Mouse (Mus musculus) C2C12 (cell line): ENCODE results near the gene Cyp4f39. TPM values are rescaled to one million over a fixed set of nuclear protein-coding genes. Genes with fewer than 3 reads are reported as not detected.

Source experiments
- H3K27me3 ChIP-seq: one replicate; pipeline ENCODE4 v1.6.1; 2011; ENCODE audit not compliant: control insufficient read depth, insufficient read depth, insufficient read length
- H3K36me3 ChIP-seq: one replicate; pipeline ENCODE4 v1.6.1; 2011; ENCODE audit not compliant: control insufficient read depth, insufficient read depth
- H3K4me3 ChIP-seq: one replicate; pipeline ENCODE4 v1.5.1; 2011; ENCODE audit warnings: mild to moderate bottlenecking, control low read depth; ENCODE audit not compliant: poor library complexity, insufficient read depth, severe bottlenecking
- H3K79me2 ChIP-seq: one replicate; pipeline ENCODE4 v1.6.1; 2011; ENCODE audit not compliant: control insufficient read depth, insufficient read depth
- H3K79me3 ChIP-seq: one replicate; pipeline ENCODE4 v1.6.1; 2011; ENCODE audit warnings: low read depth, control low read depth
- H3ac ChIP-seq: one replicate; pipeline ENCODE3; 2011; ENCODE audit warnings: low read depth; ENCODE audit not compliant: control insufficient read depth, insufficient read length
- CEBPB ChIP-seq: IDR thresholded peaks from one replicate; pipeline ENCODE4 v1.6.1; 2011; ENCODE audit warnings: low read depth, mild to moderate bottlenecking, control low read depth, moderate library complexity
- CTCF ChIP-seq: IDR thresholded peaks from one replicate; pipeline ENCODE4 v1.5.1; 2011; ENCODE audit not compliant: control insufficient read depth, insufficient read depth, insufficient read length
- FOSL1 ChIP-seq: IDR thresholded peaks from one replicate; pipeline ENCODE4 v1.8.0; 2011; ENCODE audit warnings: mild to moderate bottlenecking, low read length; ENCODE audit not compliant: poor library complexity, insufficient read depth, severe bottlenecking
- MAX ChIP-seq: IDR thresholded peaks from one replicate; pipeline ENCODE4 v1.6.1; 2011; ENCODE audit warnings: mild to moderate bottlenecking, control low read depth
- MYOD1 ChIP-seq: IDR thresholded peaks from one replicate; pipeline ENCODE4 v1.6.1; 2011; ENCODE audit warnings: low read depth; ENCODE audit not compliant: control insufficient read depth, insufficient read length
- MYOG ChIP-seq: IDR thresholded peaks from one replicate; pipeline ENCODE4 v1.6.1; 2011; ENCODE audit not compliant: control insufficient read depth, insufficient read length; ENCODE audit errors: extremely low read depth
- USF1 ChIP-seq: IDR thresholded peaks from one replicate; pipeline ENCODE4 v1.6.1; 2011; ENCODE audit warnings: low read depth, mild to moderate bottlenecking, control low read depth, moderate library complexity
- polyA plus RNA-seq: library from polyadenylated mRNA; unstranded; fragments of >200 nt; fragmentation: generic; extraction: Trizol; gene quantifications from one replicate; pipeline ENCODE4 v1.2.1, GENCODE M21; 2012; ENCODE audit warnings: missing spikeins

Gene Cyp4f39
- polyA plus RNA-seq, 1 experiment = 0.02 TPM

DNA sequence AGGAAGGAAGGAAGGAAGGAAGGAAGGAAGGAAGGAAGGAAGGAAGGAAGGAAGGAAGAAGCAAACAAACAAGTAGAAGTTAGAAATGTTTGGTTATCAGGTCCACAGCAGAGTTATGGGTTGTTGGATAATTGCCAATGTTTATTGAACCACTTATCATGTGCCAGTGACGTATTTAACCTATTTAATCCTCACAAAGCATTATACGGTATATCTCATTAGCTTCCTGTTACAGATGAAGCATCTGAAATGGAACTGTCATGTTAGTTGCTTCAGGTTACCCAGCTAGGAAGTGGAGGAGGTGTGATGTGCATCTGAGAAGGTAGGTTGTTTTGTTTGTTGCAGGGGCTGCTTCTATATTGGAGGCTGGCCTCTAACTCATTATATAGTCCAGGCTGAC, 32.5 kb upstream of the Cyp4f39 start:
- H3K79me3 ChIP-seq = no peaks in the 10 kb centered on the region
- no peaks in the 10 kb centered on the region for H3K79me2 ChIP-seq
- no peak overlapping the region for H3ac ChIP-seq
- H3K27me3 ChIP-seq = peaks cover 14% of the 10 kb centered on the region
- TF ChIP-seq MYOD1 (no peak), MAX (no peak), USF1 (no peak), MYOG (no peak), CEBPB (no peak), FOSL1 (no peak), CTCF (no peak)
- H3K4me3 ChIP-seq = no peak overlapping the region
- no peaks in the 10 kb centered on the region for H3K36me3 ChIP-seq

DNA sequence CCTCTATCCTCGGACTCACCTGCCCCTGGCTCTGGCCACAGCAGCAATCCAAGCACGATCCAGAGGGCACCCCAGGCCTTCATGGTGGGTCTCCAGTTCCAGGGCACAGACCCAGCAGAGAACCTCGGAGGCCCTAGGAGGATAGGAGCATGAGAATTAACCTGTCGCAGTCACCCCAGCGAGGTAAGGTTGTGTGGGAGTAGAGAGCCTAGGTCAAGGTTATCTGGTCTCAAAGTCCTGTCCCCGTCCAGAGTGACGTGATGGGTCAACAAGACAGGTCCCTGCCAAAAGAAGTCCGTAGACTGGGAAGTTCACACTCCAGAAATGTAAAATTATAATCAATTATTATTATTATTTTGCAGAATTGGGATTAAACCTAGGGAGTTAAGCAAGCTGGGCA, 31.7 kb upstream of the Cyp4f39 start:
- TF ChIP-seq FOSL1 (no peak), CEBPB (no peak), MAX (no peak), USF1 (no peak), MYOD1 (no peak), CTCF (no peak), MYOG (no peak)
- H3K4me3 ChIP-seq = no peak overlapping the region
- no peak overlapping the region for H3ac ChIP-seq
- H3K36me3 ChIP-seq = no peaks in the 10 kb centered on the region
- no peaks in the 10 kb centered on the region for H3K79me2 ChIP-seq
- H3K27me3 ChIP-seq = peaks cover 8% of the 10 kb centered on the region
- no peaks in the 10 kb centered on the region for H3K79me3 ChIP-seq

DNA sequence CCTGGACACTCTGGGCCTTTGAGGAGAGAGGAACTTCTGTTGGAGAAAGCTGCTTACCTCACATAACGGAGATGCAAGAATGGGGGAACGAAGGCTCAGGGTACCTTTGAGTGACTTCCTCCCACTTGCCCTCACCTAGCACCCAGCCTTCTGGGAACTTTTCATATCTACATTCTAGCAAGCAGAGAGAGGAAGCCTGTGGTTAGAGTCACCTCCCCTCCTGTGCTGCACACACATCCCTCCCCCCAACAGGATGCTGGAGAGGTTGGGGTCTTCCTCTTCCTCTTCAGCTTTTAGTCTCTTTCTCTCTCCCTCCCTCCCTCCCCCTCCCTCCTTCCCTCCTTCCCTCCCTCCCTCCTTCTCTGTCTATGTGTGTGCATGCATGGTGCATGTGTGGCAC, 28.5 kb upstream of the Cyp4f39 start, which contains the start of gene Pglyrp2:
Pglyrp2 (minus strand) TSS at position 134 of the 400 bp plus-strand sequence.
- Histone ChIP-seq H3K4me3 (no peak within 1 kb of the TSS), H3K79me3 (no peaks in the 10 kb centered on the region), H3K36me3 (no peaks in the 10 kb centered on the region), H3ac (no peak within 1 kb of the TSS), H3K79me2 (no peaks in the 10 kb centered on the region), H3K27me3 (peaks cover 8% of the 10 kb centered on the region)
- no peak for TF ChIP-seq CTCF
- TF ChIP-seq FOSL1 = no peak
- no peak for TF ChIP-seq USF1
- TF ChIP-seq CEBPB = no peak
- TF ChIP-seq MAX = no peak
- TF ChIP-seq MYOG = no peak
- TF ChIP-seq MYOD1 = no peak

DNA sequence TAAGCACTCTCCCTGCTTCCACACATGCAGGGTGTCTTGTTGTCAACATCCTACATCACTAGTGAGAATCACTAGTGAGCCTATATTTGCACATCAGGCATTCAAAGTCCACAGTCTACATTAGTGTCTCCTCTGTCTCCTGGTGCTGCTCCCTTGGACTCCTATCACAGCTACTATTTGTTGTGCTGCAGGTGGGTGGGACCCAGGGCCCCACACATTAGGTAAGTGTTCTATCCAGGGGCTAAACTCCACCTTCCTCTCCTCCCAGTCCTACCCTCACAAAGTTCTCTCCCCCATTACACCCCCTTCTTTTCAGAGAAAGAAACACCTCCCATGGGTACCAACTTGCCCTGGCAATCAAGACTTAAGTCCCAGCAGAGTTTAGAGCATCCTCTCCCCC, 25.9 kb upstream of the Cyp4f39 start:
- H3K79me3 ChIP-seq = no peaks in the 10 kb centered on the region
- H3K27me3 ChIP-seq = peaks cover 11% of the 10 kb centered on the region
- H3ac ChIP-seq = no peak overlapping the region
- H3K36me3 ChIP-seq = no peaks in the 10 kb centered on the region
- no peak for TF ChIP-seq MYOD1
- TF ChIP-seq USF1 = no peak
- TF ChIP-seq CEBPB = no peak
- H3K79me2 ChIP-seq = no peaks in the 10 kb centered on the region
- H3K4me3 ChIP-seq = no peak overlapping the region

DNA sequence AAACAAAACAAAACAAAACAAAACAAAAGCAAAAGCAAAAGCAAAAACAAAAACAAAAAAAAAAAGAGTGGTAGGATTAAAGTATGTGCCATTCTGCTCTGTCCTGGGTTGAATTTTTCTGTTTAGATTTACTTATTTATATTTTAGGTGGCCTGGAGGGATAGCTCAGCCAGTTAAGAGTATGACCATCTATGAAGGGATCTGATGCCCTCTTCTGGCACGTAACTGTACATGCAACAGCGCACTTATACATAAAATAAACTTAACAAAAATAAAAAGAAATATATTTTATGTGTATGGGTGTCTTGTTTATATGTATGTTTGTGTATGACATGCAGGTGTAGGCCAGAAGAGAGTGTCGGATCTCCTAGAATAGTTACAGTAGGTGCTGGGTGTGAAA, 20.6 kb upstream of the Cyp4f39 start:
- no peak for TF ChIP-seq MYOG
- no peak for TF ChIP-seq USF1
- no peak for TF ChIP-seq MAX
- no peak for TF ChIP-seq CTCF
- TF ChIP-seq FOSL1 = no peak
- no peak for TF ChIP-seq MYOD1
- no peak for TF ChIP-seq CEBPB

DNA sequence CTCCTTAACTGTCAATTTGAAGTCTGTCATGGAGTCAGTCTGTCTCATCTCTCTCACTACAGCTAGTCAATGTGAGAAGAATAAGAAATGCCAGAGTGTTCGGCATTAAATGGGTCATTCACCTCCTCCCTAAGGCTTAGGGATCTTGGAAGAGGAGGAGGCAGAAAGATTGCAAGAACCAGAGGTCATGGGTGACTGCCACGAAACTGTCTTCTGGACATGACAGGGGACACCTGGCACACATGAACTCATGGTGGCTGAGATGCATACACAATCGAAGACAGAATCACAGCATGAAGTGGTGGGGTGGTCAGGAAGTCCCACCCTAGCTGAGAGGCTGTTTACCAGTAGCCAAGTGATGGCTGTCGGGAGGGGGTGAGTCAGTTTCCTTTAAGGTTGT, 18.2 kb upstream of the Cyp4f39 start:
- Histone ChIP-seq H3K4me3 (no peak overlapping the region), H3K79me3 (no peaks in the 10 kb centered on the region), H3K79me2 (no peaks in the 10 kb centered on the region), H3K27me3 (peaks cover 14% of the 10 kb centered on the region), H3K36me3 (no peaks in the 10 kb centered on the region), H3ac (no peak overlapping the region)
- no peak for TF ChIP-seq MYOG
- TF ChIP-seq CTCF = no peak
- no peak for TF ChIP-seq USF1
- TF ChIP-seq MYOD1 = no peak
- no peak for TF ChIP-seq FOSL1
- TF ChIP-seq MAX = no peak
- TF ChIP-seq CEBPB = no peak

More for the DNA sequence above, 20.6 kb upstream of the Cyp4f39 start:
- H3K27me3 ChIP-seq = peaks cover 11% of the 10 kb centered on the region
- no peak overlapping the region for H3ac ChIP-seq
- H3K4me3 ChIP-seq = no peak overlapping the region
- H3K36me3 ChIP-seq = no peaks in the 10 kb centered on the region
- H3K79me3 ChIP-seq = no peaks in the 10 kb centered on the region
- H3K79me2 ChIP-seq = no peaks in the 10 kb centered on the region
